Mouse (Mus musculus): ENCODE results near the gene Usp4.

- TF ChIP-seq CTCF (IDR thresholded peaks at IDR 0.05; ENCODE audit: borderline replicate concordance, control insufficient read depth, extremely low read depth, insufficient read depth, low read length, poor library complexity) (no peak), POLR2A (IDR thresholded peaks at IDR 0.05; ENCODE audit: control insufficient read depth, extremely low read depth, insufficient read depth, low read length, poor library complexity) (no peak)
Measured at GRCm38 (mm10) chr9:108340258-108341138, 7.2 kb upstream of the Usp4 start.

Data from thymus, adult 2 months (tissue).